Mouse (Mus musculus): ENCODE measurements around the gene Ppp1r12a.

DNA sequence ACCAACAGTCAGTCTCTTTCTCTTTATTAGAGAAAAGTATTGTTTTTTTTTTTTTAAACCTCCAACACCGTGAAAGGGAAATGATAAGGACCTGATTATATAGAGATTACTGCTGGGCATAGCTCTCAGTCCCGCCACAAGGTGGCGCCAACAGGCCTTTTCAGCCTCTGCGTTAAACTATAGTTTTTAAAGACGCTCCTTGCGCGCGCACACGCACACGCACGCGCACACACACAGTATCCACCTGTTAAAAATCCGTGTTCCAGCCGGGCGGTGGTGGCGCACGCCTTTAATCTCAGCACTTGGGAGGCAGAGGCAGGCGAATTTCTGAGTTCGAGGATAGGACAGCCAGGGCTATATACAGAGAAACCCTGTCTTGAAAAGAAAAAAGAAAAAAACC, 138.8 kb downstream of the Ppp1r12a start:
- peak; percentile 79 for TF ChIP-seq CTCF (conservative IDR thresholded peaks at IDR 0.05; ENCODE audit: low read length)
- TF ChIP-seq NANOG (IDR thresholded peaks at IDR 0.05; ENCODE audit: borderline replicate concordance, low read length): no peak
- TF ChIP-seq POU5F1 (IDR thresholded peaks at IDR 0.05; ENCODE audit: borderline replicate concordance, low read length): no peak

All from E14TG2a.4 (cell line).